21 mouse cellular contexts compared by ENCODE assay signal in genomic region chr3:137489592-137489991, GRCm38 (mm10).
"Had no signal": no experiment of that assay in that cellular context is flagged by ENCODE, and none has a peak within 500 bp of the region (broad histone marks: within the 10 kb centered on the region; RNA-seq: fewer than 3 reads in every experiment).

No protein-coding gene starts in this region.

- H3K4me2 ChIP-seq: liver, embryonic 13.5 days; liver, embryonic 15.5 days; lung, embryonic 15.5 days; midbrain, embryonic 11.5 days; midbrain, embryonic 13.5 days; midbrain, embryonic 15.5 days had no signal

- H3K9ac ChIP-seq: liver, embryonic 13.5 days; liver, embryonic 15.5 days; liver, postnatal 0 days; lung, embryonic 15.5 days; midbrain, embryonic 13.5 days; midbrain, embryonic 15.5 days had no signal

- H3K4me1 ChIP-seq: liver, embryonic 13.5 days; liver, embryonic 15.5 days; lung, embryonic 15.5 days; megakaryocyte, embryonic 14.5 days; midbrain, embryonic 13.5 days; midbrain, embryonic 15.5 days had no signal

- DNase-seq: liver, embryonic 13.5 days; liver, postnatal 0 days; lung, adult 2 months; lung, postnatal 14 days; lung, postnatal 36 days; retina, postnatal 1 day; right cerebral cortex, adult 18-20 months; right cerebral cortex, postnatal 25 days; right cerebral cortex, postnatal 4 days; spleen, adult 18-20 months; thymus, adult 18-20 months; thymus, postnatal 14 days; thymus, postnatal 36 days had no signal

- ATAC-seq: liver, postnatal 0 days; lung, postnatal 0 days; midbrain, embryonic 13.5 days; midbrain, embryonic 15.5 days had no signal

- H3K36me3 ChIP-seq: liver, embryonic 13.5 days; liver, embryonic 15.5 days; lung, embryonic 15.5 days; midbrain, embryonic 13.5 days; midbrain, embryonic 15.5 days had no signal

- H3K27me3 ChIP-seq: liver, embryonic 13.5 days; liver, embryonic 15.5 days; lung, embryonic 15.5 days; megakaryocyte, embryonic 14.5 days; midbrain, embryonic 13.5 days; midbrain, embryonic 15.5 days had no signal

- H3K27ac ChIP-seq: liver, embryonic 13.5 days; liver, embryonic 15.5 days; lung, embryonic 15.5 days; macrophage; midbrain, embryonic 13.5 days; midbrain, embryonic 15.5 days had no signal

- H3K9me3 ChIP-seq: liver, embryonic 13.5 days; liver, embryonic 15.5 days; lung, embryonic 15.5 days; megakaryocyte, embryonic 14.5 days; midbrain, embryonic 13.5 days; midbrain, embryonic 15.5 days had no signal

- H3K4me3 ChIP-seq: liver, embryonic 13.5 days; liver, embryonic 15.5 days; lung, embryonic 15.5 days; megakaryocyte, embryonic 14.5 days; midbrain, embryonic 13.5 days; midbrain, embryonic 15.5 days had no signal
